Mouse (Mus musculus): ENCODE measurements around the gene 2810021J22Rik. TPM values are rescaled to one million over a fixed set of nuclear protein-coding genes. Genes with fewer than 3 reads are reported as not detected.

Gene 2810021J22Rik
- polyA plus RNA-seq, 1 experiment = 0.32 TPM

DNA sequence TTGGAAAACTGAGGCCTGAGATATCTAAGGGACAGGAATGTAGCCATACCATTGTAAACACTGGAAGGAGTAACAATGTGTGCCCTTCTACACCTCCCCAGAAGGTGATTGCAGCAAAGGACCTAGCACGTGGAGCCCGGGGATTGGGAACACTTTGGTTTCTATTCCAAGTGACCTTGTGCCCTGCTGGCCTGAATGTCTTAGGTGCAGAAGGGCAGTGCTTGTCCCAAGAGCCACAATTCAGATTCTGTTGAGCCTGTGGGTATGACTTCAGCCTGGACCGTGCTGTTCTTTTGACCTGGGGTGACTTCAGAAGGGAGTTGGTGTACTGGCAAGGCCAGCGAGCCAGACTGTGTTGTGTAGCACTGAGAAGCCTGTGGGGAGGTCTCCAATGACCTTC is 3.9 kb downstream of the 2810021J22Rik start:
- Histone ChIP-seq H3K27me3 (replicated peaks) (no peaks in the 10 kb centered on the region), H3K9me3 (no peaks in the 10 kb centered on the region), H3K4me3 (replicated peaks) (no peak overlapping the region), H3K4me1 (peaks cover 25% of the 10 kb centered on the region), H3K36me3 (replicated peaks; ENCODE audit: low read length) (peaks cover 31% of the 10 kb centered on the region)
- TF ChIP-seq GATA1 (IDR thresholded peaks at IDR 0.05; ENCODE audit: borderline replicate concordance, low read length) (no peak), FLI1 (IDR thresholded peaks at IDR 0.05; ENCODE audit: low read length) (no peak)

- Histone ChIP-seq H3K27me3 (replicated peaks) (no peaks in the 10 kb centered on the region), H3K4me3 (replicated peaks) (no peak overlapping the region), H3K36me3 (replicated peaks; ENCODE audit: low read length) (peaks cover 49% of the 10 kb centered on the region), H3K9me3 (peaks cover 15% of the 10 kb centered on the region), H3K4me1 (peaks cover 7% of the 10 kb centered on the region)
- TF ChIP-seq GATA1 (IDR thresholded peaks at IDR 0.05; ENCODE audit: borderline replicate concordance, low read length) (no peak), FLI1 (IDR thresholded peaks at IDR 0.05; ENCODE audit: low read length) (no peak)
Observed at GRCm38 (mm10) chr11:58883756-58884155, 16.7 kb downstream of the 2810021J22Rik start.

- Histone ChIP-seq H3K9me3 (peaks cover 20% of the 10 kb centered on the region), H3K4me3 (replicated peaks) (no peak overlapping the region), H3K4me1 (peaks cover 7% of the 10 kb centered on the region), H3K27me3 (replicated peaks) (no peaks in the 10 kb centered on the region), H3K36me3 (replicated peaks; ENCODE audit: low read length) (peaks cover 65% of the 10 kb centered on the region)
- no peak for TF ChIP-seq FLI1 (IDR thresholded peaks at IDR 0.05; ENCODE audit: low read length)
- no peak for TF ChIP-seq GATA1 (IDR thresholded peaks at IDR 0.05; ENCODE audit: borderline replicate concordance, low read length)
Observed at GRCm38 (mm10) chr11:58890511-58890910, 23.5 kb downstream of the 2810021J22Rik start.

DNA sequence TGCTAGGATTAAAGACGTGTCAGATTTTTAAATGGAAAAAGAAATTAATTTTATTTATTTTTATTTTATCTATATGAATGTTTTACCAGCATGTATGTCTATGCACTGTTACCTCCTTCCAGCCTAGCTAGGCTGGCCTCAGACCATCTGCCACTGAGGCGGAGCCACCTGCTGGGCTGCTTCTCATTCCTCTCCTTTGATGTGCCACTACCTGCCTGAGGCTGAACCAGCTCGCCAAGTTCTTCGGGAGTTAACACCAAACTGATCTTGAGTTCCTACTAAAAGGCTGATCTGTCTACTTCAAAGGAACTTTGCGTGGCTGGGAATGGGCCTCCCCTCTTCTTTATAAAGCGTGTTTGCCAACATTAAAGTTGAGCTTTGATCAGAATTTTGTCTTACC is 27.4 kb downstream of the 2810021J22Rik start:
- Histone ChIP-seq H3K4me3 (replicated peaks) (no peak overlapping the region), H3K4me1 (0 out of 2 replicates have a peak, but pooled peaks cover 3% of the 10 kb centered on the region), H3K27me3 (replicated peaks) (no peaks in the 10 kb centered on the region), H3K36me3 (replicated peaks; ENCODE audit: low read length) (peaks cover 83% of the 10 kb centered on the region), H3K9me3 (peaks cover 5% of the 10 kb centered on the region)
- no peak for TF ChIP-seq GATA1 (IDR thresholded peaks at IDR 0.05; ENCODE audit: borderline replicate concordance, low read length)
- TF ChIP-seq FLI1 (IDR thresholded peaks at IDR 0.05; ENCODE audit: low read length) = no peak

DNA sequence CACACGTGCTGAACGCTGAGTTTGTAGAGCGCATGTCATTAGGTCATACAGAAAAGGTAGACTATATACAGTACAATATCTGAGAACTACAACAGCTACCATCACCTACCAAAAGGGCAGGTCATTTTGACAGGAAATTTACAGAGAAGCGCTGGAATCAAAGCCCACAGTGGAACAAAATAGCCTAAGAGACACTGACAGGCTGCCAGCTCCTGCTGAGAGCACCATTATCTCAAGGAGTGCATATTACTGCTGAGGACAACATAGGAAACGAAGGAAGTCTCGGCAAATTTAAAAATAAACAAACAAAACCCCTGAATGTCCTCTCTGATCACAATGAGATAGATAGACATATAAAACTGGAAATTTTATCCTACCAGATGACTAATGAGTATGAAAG is 30.5 kb downstream of the 2810021J22Rik start:
- H3K27me3 ChIP-seq (replicated peaks) = no peaks in the 10 kb centered on the region
- H3K9me3 ChIP-seq = no peaks in the 10 kb centered on the region
- peaks cover 12% of the 10 kb centered on the region for H3K4me1 ChIP-seq
- H3K4me3 ChIP-seq (replicated peaks) = no peak overlapping the region
- TF ChIP-seq FLI1 (IDR thresholded peaks at IDR 0.05; ENCODE audit: low read length) (no peak), GATA1 (IDR thresholded peaks at IDR 0.05; ENCODE audit: borderline replicate concordance, low read length) (no peak)
- peaks cover 79% of the 10 kb centered on the region for H3K36me3 ChIP-seq (replicated peaks; ENCODE audit: low read length)

DNA sequence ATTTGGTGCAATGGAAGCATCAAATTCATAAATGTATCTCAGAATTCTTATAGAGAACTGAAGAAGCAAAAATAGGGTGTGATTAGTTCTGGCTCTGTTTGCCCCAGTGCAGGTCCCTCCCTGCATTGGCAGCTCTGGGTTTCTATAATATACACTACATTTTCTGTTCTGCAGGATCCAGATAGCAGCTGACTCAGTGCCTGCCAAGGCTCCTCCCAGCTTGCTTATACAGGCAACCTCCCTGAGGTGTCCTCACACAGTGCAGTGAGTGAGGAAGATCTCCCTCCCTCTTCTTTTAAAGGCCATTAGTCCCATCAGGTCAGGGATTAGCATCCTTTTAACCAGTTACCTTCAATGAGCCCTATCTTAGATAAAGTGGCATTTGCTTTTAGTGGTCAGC is 34.1 kb downstream of the 2810021J22Rik start:
- TF ChIP-seq FLI1 (IDR thresholded peaks at IDR 0.05; ENCODE audit: low read length) = no peak
- no peak for TF ChIP-seq GATA1 (IDR thresholded peaks at IDR 0.05; ENCODE audit: borderline replicate concordance, low read length)
- no peaks in the 10 kb centered on the region for H3K9me3 ChIP-seq
- no peak overlapping the region for H3K4me3 ChIP-seq (replicated peaks)
- H3K27me3 ChIP-seq (replicated peaks) = no peaks in the 10 kb centered on the region
- peaks cover 26% of the 10 kb centered on the region for H3K4me1 ChIP-seq
- peaks cover 59% of the 10 kb centered on the region for H3K36me3 ChIP-seq (replicated peaks; ENCODE audit: low read length)

- TF ChIP-seq GATA1 (IDR thresholded peaks at IDR 0.05; ENCODE audit: borderline replicate concordance, low read length) = no peak
- no peak for TF ChIP-seq FLI1 (IDR thresholded peaks at IDR 0.05; ENCODE audit: low read length)
- H3K4me3 ChIP-seq (replicated peaks) = peak within 1 kb of the TSS; percentile 92
- peaks cover 8% of the 10 kb centered on the region for H3K27me3 ChIP-seq (replicated peaks)
- peaks cover 36% of the 10 kb centered on the region for H3K36me3 ChIP-seq (replicated peaks; ENCODE audit: low read length)
- H3K4me1 ChIP-seq = peaks cover 23% of the 10 kb centered on the region
- H3K9me3 ChIP-seq = no peaks in the 10 kb centered on the region
Observed at GRCm38 (mm10) chr11:58903511-58904409, 36.7 kb downstream of the 2810021J22Rik start, which contains the start of gene Zfp39. Gene Zfp39, minus strand, starts transcription at chr11:58904225.

DNA sequence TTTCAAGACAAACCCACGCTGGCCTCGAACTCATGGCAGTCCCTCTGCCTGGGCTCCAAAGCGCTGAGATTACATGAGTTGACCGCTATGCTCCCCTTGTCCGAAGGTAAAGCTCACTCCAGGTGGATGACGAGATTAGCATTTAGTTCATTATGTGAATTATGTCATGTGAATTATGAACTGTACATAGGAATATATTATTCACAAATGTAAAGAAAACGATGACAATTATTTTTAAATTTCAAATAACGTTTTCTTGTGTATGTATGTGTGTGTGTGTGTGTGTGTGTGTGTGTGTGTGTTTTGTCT is 37.3 kb downstream of the 2810021J22Rik start:
- no peaks in the 10 kb centered on the region for H3K9me3 ChIP-seq
- peaks cover 25% of the 10 kb centered on the region for H3K4me1 ChIP-seq
- TF ChIP-seq FLI1 (IDR thresholded peaks at IDR 0.05; ENCODE audit: low read length) (no peak), GATA1 (IDR thresholded peaks at IDR 0.05; ENCODE audit: borderline replicate concordance, low read length) (no peak)
- peaks cover 11% of the 10 kb centered on the region for H3K27me3 ChIP-seq (replicated peaks)
- peak overlapping the region; percentile 92 for H3K4me3 ChIP-seq (replicated peaks)
- peaks cover 30% of the 10 kb centered on the region for H3K36me3 ChIP-seq (replicated peaks; ENCODE audit: low read length)

- no peak for TF ChIP-seq GATA1 (IDR thresholded peaks at IDR 0.05; ENCODE audit: borderline replicate concordance, low read length)
- no peak for TF ChIP-seq FLI1 (IDR thresholded peaks at IDR 0.05; ENCODE audit: low read length)
- Histone ChIP-seq H3K4me3 (replicated peaks) (no peak overlapping the region), H3K27me3 (replicated peaks) (peaks cover 11% of the 10 kb centered on the region), H3K4me1 (peaks cover 30% of the 10 kb centered on the region), H3K9me3 (no peaks in the 10 kb centered on the region), H3K36me3 (replicated peaks; ENCODE audit: low read length) (peaks cover 28% of the 10 kb centered on the region)
Observed at GRCm38 (mm10) chr11:58904838-58905237, 37.8 kb downstream of the 2810021J22Rik start.

DNA sequence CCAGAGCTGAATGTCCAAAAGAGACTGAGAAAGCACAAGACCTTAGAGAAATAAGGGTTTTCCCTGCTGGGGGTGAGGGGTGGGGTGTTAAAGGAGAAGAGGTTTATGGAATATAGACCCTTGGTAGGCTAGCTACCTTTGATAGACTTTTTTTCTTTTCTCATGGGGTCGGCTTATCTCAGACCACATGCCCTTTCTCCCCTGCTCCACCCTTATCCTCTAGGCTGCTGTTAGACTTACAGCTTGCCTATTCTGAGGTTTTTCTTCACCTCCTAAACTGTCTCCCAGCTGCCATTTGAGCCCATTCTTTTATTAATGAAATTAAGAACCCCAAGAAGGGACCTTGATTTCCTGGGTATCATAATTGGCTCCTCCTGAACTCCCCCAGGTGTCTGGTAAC is 46.8 kb downstream of the 2810021J22Rik start:
- H3K9me3 ChIP-seq = no peaks in the 10 kb centered on the region
- H3K4me3 ChIP-seq (replicated peaks) = no peak overlapping the region
- no peak for TF ChIP-seq FLI1 (IDR thresholded peaks at IDR 0.05; ENCODE audit: low read length)
- no peak for TF ChIP-seq GATA1 (IDR thresholded peaks at IDR 0.05; ENCODE audit: borderline replicate concordance, low read length)
- H3K36me3 ChIP-seq (replicated peaks; ENCODE audit: low read length) = no peaks in the 10 kb centered on the region
- H3K4me1 ChIP-seq = peaks cover 34% of the 10 kb centered on the region
- H3K27me3 ChIP-seq (replicated peaks) = peaks cover 13% of the 10 kb centered on the region
